Mouse (Mus musculus): ENCODE data around the gene Elk3. TPM values are rescaled to one million over a fixed set of nuclear protein-coding genes. Genes with fewer than 3 reads are reported as not detected.

The Elk3 gene
- 10 to 100 TPM; 23.5 to 29.2 TPM for total RNA-seq (2023)

DNA sequence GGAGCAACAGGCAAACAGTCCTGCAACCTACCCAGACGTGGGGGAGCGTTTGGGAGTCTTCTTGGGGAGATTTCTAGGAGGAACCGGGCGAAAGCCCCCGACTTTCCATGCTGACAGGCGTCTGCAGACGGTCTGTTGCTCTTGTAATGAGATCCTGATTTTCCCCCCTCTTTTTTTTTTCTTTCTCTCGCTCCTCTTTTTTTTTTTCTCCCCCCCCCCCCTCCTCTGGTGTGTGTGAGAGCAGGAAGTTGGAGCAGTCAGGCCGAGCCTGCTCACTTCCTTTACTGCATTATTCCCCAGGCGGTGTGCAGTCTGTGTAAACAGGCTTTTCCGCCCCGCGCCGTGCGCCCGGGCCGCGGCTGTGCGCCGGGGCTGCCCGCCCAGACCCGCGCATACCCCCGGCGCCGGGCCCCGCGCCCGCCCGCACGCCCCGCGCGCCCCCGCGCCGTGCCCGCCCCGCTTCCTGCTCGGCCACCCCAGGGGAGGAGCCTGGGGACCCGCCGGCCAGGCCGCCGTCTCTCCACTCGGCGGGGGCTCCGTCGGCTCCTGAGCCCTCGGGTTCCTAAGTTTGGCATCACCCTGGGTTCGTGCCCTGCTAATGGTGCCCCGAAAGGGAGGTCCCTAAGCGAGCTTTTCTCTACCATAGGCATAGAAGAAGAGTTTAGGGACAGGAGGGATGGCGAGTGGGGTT is at the start of gene Elk3:
Gene Elk3 (minus strand): TSS at position 415 of the 691 bp plus-strand sequence.

Other genes starting within 250 kb of the Elk3 start
- gene Cfap54, start 229.5 kb downstream of the Elk3 start, total RNA-seq (2023): 1 to 10 TPM; 2.8 to 3.3 TPM
- 10 to 100 TPM; 48.2 to 48.6 TPM for gene Cdk17, start 150.3 kb downstream of the Elk3 start, total RNA-seq (2023)
- gene Lta4h, start 142.3 kb upstream of the Elk3 start, total RNA-seq (2023): 100 to 1,000 TPM; 417 to 499 TPM
- gene Hal, start 177.6 kb upstream of the Elk3 start, total RNA-seq (2023): 1 to 10 TPM; 7.3 to 9.4 TPM
- not detected for gene Amdhd1, start 228.9 kb upstream of the Elk3 start, total RNA-seq (2023)
- gene Ccdc38, start 229.5 kb upstream of the Elk3 start, total RNA-seq (2023): not detected

All from neutrophil, adult 59 days (primary cell).